Mouse (Mus musculus): ENCODE measurements at regions not wholly inside any gene's neighbourhood (a gene's known extent, or its start where the extent isn't known, plus 50 kb on each side); places are given as distances from the start of the nearest gene placed in this dataset.

DNA sequence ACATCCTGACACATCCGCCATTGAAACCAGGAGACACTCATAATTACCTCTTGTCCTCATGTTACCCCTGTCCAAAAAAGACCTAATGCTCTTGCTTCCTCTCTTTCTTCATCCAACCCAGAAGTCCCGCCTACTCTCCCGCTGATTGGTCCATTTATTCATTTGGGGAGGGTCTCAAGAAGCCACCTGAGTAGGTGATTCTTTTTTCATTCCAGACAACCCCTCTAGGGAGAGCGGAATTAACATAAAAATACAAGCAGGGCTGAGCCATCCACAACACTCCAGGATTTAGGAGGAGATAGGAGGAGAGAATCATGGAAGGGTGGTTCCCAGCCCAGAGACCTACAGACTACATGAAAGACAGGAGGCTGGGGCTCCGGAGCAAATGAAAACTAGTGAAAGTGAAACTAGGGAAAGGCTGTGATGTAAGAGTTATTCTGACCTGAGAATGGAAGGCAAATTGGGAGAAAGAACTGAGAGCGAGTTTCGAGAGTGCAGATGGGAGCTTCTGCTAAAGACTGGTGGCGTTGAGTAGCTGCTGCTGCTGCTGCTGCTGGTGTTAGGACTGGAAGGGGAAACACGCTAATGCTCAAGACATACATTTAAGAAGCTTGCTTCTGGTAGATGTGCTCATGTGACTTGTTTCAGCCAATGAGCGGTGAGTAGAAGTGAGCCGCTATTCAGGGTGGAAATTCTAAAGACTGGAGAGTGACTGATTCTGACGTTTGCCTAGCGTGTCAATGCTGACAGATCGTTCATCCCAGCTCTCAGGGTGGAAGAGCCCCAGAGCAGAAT lies 55.0 kb upstream of the Mmp2 start:
- H3K4me1 ChIP-seq (ENCODE audit: control insufficient read depth, insufficient read depth), result no peaks in the 10 kb centered on the region
- no peak overlapping the region for H3K9ac ChIP-seq (replicated peaks; ENCODE audit: low read depth, low read length)
- no peaks in the 10 kb centered on the region for H3K27me3 ChIP-seq (ENCODE audit: control insufficient read depth, insufficient read depth, low read length)
- peak overlapping the region; percentile 32 for H3K4me3 ChIP-seq (ENCODE audit: low read depth, low read length)
- no peaks in the 10 kb centered on the region for H3K9me3 ChIP-seq (replicated peaks; ENCODE audit: control insufficient read depth, low read length)
- 46% methylated on average over 14 of the region's 14 CpGs for WGBS
- ATAC-seq (ENCODE audit: insufficient read depth, low read depth) (no peak), DNase-seq (ENCODE audit: low spot score) (peak; percentile 14)
- H3K36me3 ChIP-seq (replicated peaks; ENCODE audit: control insufficient read depth, insufficient read depth, low read length), result no peaks in the 10 kb centered on the region
- TF ChIP-seq CTCF (IDR thresholded peaks at IDR 0.05; ENCODE audit: low read depth) (no peak), EP300 (IDR thresholded peaks at IDR 0.05; ENCODE audit: low read depth) (no peak)
- peak overlapping the region; percentile 48 for H3K4me2 ChIP-seq (ENCODE audit: low read depth, low read length)
- H3K27ac ChIP-seq (ENCODE audit: low read depth), result no peak overlapping the region

DNA sequence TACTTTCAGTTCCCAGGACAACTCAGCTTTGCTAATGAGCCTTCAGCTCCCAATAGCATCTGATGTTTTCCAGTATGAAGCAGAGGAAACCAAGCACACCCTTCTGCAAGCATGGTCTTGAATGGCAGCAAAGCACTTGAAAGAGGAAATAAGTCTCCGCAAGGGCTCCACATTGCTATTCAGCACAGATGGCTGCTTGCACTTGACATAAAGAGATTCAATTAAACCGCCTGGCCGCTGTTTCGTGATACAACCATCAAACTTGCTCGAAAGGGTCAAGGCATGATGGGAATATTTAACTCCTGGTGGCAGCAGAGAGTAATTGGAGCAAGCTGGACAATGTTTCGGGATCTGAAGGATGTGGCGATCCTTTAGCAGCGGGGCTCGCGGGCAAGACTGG lies 54.3 kb upstream of the Mmp2 start:
- H3K4me2 ChIP-seq (ENCODE audit: low read depth, low read length), result peak overlapping the region; percentile 48
- no peaks in the 10 kb centered on the region for H3K36me3 ChIP-seq (replicated peaks; ENCODE audit: control insufficient read depth, insufficient read depth, low read length)
- WGBS, result 83% methylated on average over 10 of the region's 10 CpGs
- H3K9ac ChIP-seq (replicated peaks; ENCODE audit: low read depth, low read length), result no peak overlapping the region
- ATAC-seq (ENCODE audit: insufficient read depth, low read depth) (no peak), DNase-seq (ENCODE audit: low spot score) (no peak)
- no peaks in the 10 kb centered on the region for H3K9me3 ChIP-seq (replicated peaks; ENCODE audit: control insufficient read depth, low read length)
- no peak overlapping the region for H3K4me3 ChIP-seq (ENCODE audit: low read depth, low read length)
- H3K4me1 ChIP-seq (ENCODE audit: control insufficient read depth, insufficient read depth), result no peaks in the 10 kb centered on the region
- no peaks in the 10 kb centered on the region for H3K27me3 ChIP-seq (ENCODE audit: control insufficient read depth, insufficient read depth, low read length)
- TF ChIP-seq EP300 (IDR thresholded peaks at IDR 0.05; ENCODE audit: low read depth), result no peak
- no peak for TF ChIP-seq CTCF (IDR thresholded peaks at IDR 0.05; ENCODE audit: low read depth)
- no peak overlapping the region for H3K27ac ChIP-seq (ENCODE audit: low read depth)

DNA sequence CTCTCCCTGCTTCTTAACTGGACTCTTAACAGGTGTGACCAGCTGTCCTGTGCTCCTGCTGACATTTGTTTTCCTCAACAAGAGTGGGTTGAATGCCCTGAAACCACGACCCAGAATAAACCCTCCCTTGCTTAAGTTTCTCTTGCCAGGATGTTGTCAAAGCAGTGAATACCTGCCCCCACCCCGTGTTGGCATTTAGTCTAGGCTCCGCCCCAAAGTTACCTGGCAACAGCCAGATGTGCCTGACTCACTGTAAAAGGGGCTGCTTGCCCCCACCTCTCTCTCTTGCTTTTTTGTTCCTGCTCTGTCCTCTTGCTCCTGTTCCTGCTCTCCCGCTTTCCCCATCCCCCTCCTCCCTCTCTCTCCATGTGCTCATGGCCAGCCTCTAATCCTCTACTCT lies 51.9 kb upstream of the Mmp2 start:
- H3K27me3 ChIP-seq (ENCODE audit: control insufficient read depth, insufficient read depth, low read length), result no peaks in the 10 kb centered on the region
- no peaks in the 10 kb centered on the region for H3K36me3 ChIP-seq (replicated peaks; ENCODE audit: control insufficient read depth, insufficient read depth, low read length)
- H3K9me3 ChIP-seq (replicated peaks; ENCODE audit: control insufficient read depth, low read length), result no peaks in the 10 kb centered on the region
- H3K9ac ChIP-seq (replicated peaks; ENCODE audit: low read depth, low read length), result no peak overlapping the region
- H3K4me2 ChIP-seq (ENCODE audit: low read depth, low read length), result no peak overlapping the region
- no peak for DNase-seq (ENCODE audit: low spot score)
- ATAC-seq (ENCODE audit: insufficient read depth, low read depth), result no peak
- no peak for TF ChIP-seq EP300 (IDR thresholded peaks at IDR 0.05; ENCODE audit: low read depth)
- no peak for TF ChIP-seq CTCF (IDR thresholded peaks at IDR 0.05; ENCODE audit: low read depth)
- H3K4me3 ChIP-seq (ENCODE audit: low read depth, low read length), result no peak overlapping the region
- WGBS, result 54% methylated on average over 4 of the region's 4 CpGs
- no peaks in the 10 kb centered on the region for H3K4me1 ChIP-seq (ENCODE audit: control insufficient read depth, insufficient read depth)
- H3K27ac ChIP-seq (ENCODE audit: low read depth), result no peak overlapping the region

DNA sequence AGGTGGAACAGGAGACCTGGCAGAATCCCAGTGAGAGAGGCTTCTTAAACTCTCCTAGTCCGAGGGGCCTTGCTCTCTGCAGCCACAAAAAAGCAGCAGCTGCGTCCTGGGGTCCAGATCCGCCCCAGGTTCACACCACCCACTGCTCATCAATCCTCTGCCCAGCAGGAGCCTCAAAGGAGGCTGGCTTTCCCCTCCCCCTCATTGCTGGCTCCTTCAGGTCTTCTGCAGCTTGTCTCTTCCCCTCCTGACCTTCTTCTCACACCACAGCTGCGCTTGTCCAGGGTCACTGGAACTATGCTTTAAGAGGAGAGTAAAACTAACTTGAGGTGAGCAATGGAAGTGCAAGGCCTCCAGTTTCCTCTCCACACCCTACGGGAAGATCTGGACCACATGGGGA lies 50.0 kb upstream of the Mmp2 start:
- WGBS, result 26% methylated on average over 5 of the region's 5 CpGs
- Histone ChIP-seq H3K4me2 (ENCODE audit: low read depth, low read length) (no peak overlapping the region), H3K4me1 (ENCODE audit: control insufficient read depth, insufficient read depth) (no peaks in the 10 kb centered on the region), H3K4me3 (ENCODE audit: low read depth, low read length) (no peak overlapping the region), H3K27me3 (ENCODE audit: control insufficient read depth, insufficient read depth, low read length) (no peaks in the 10 kb centered on the region), H3K27ac (ENCODE audit: low read depth) (no peak overlapping the region), H3K9me3 (replicated peaks; ENCODE audit: control insufficient read depth, low read length) (no peaks in the 10 kb centered on the region), H3K36me3 (replicated peaks; ENCODE audit: control insufficient read depth, insufficient read depth, low read length) (no peaks in the 10 kb centered on the region), H3K9ac (replicated peaks; ENCODE audit: low read depth, low read length) (no peak overlapping the region)
- ATAC-seq (ENCODE audit: insufficient read depth, low read depth) (no peak), DNase-seq (ENCODE audit: low spot score) (no peak)
- no peak for TF ChIP-seq EP300 (IDR thresholded peaks at IDR 0.05; ENCODE audit: low read depth)
- no peak for TF ChIP-seq CTCF (IDR thresholded peaks at IDR 0.05; ENCODE audit: low read depth)

Measured in heart, postnatal 0 days (tissue).